Mouse (Mus musculus): ENCODE results near the gene Itga10. TPM values are rescaled to one million over a fixed set of nuclear protein-coding genes. Genes with fewer than 3 reads are reported as not detected.

Itga10 gene
- polyA plus RNA-seq (2014; fragmentation: Nextera tagmentation; extraction: Ambion mirVana), result 0.92 and 0.96 TPM in 2 replicates

- Histone ChIP-seq H3K27me3 (ENCODE audit: control insufficient read depth, insufficient read depth, low read length) (no peaks in the 10 kb centered on the region), H3K4me3 (ENCODE audit: low read depth, low read length) (no peak within 1 kb of the TSS), H3K9me3 (ENCODE audit: control insufficient read depth, low read length) (no peaks in the 10 kb centered on the region), H3K9ac (ENCODE audit: low read length) (no peak within 1 kb of the TSS), H3K36me3 (ENCODE audit: control insufficient read depth, insufficient read depth, low read length) (no peaks in the 10 kb centered on the region), H3K27ac (replicated peaks; ENCODE audit: low read depth, low read length) (no peak within 1 kb of the TSS), H3K4me2 (ENCODE audit: low read depth, severe bottlenecking) (no peak within 1 kb of the TSS), H3K4me1 (ENCODE audit: control insufficient read depth, insufficient read depth, low read length) (no peaks in the 10 kb centered on the region)
- WGBS, result 74% methylated on average over 7 of the region's 7 CpGs
- DNase-seq (ENCODE audit: low spot score) (peak; percentile 56), ATAC-seq (ENCODE audit: insufficient number of reproducible peaks, low FRiP score, low TSS enrichment, low read depth) (no peak)
These were observed at the start of gene Itga10 for GRCm38 (mm10) chr3:96645018-96645649. Gene Itga10 (plus strand): TSS chr3:96645584.

GRCm38 (mm10) chr3:96595661-96596060 is 49.7 kb upstream of the Itga10 start:
- peak overlapping the region; percentile 49; the same call in 1 of the 2 replicates for H3K4me3 ChIP-seq (ENCODE audit: low read depth, low read length)
- no peaks in the 10 kb centered on the region for H3K9me3 ChIP-seq (ENCODE audit: control insufficient read depth, low read length)
- H3K27me3 ChIP-seq (ENCODE audit: control insufficient read depth, insufficient read depth, low read length), result peaks cover 10% of the 10 kb centered on the region
- H3K4me1 ChIP-seq (ENCODE audit: control insufficient read depth, insufficient read depth, low read length), result peaks cover 18% of the 10 kb centered on the region; the same call in 1 of the 2 replicates
- peak overlapping the region; percentile 99 for H3K4me2 ChIP-seq (ENCODE audit: low read depth, severe bottlenecking)
- no peak overlapping the region for H3K9ac ChIP-seq (ENCODE audit: low read length)
- H3K27ac ChIP-seq (replicated peaks; ENCODE audit: low read depth, low read length), result no peak overlapping the region
- ATAC-seq (ENCODE audit: insufficient number of reproducible peaks, low FRiP score, low TSS enrichment, low read depth) (no peak), DNase-seq (ENCODE audit: low spot score) (no peak)
- WGBS, result 28% methylated on average over 6 of the region's 6 CpGs
- no peaks in the 10 kb centered on the region for H3K36me3 ChIP-seq (ENCODE audit: control insufficient read depth, insufficient read depth, low read length)

- Histone ChIP-seq H3K4me2 (ENCODE audit: low read depth, severe bottlenecking) (peak within 1 kb of the TSS; percentile 99), H3K9me3 (ENCODE audit: control insufficient read depth, low read length) (no peaks in the 10 kb centered on the region), H3K4me3 (ENCODE audit: low read depth, low read length) (peak within 1 kb of the TSS; percentile 49), H3K27me3 (ENCODE audit: control insufficient read depth, insufficient read depth, low read length) (peaks cover 10% of the 10 kb centered on the region), H3K27ac (replicated peaks; ENCODE audit: low read depth, low read length) (no peak within 1 kb of the TSS), H3K36me3 (ENCODE audit: control insufficient read depth, insufficient read depth, low read length) (no peaks in the 10 kb centered on the region), H3K9ac (ENCODE audit: low read length) (peak within 1 kb of the TSS; percentile 61), H3K4me1 (ENCODE audit: control insufficient read depth, insufficient read depth, low read length) (peaks cover 18% of the 10 kb centered on the region; the same call in 1 of the 2 replicates)
- under 1% methylated on average over 20 of the region's 23 CpGs for WGBS
- ATAC-seq (ENCODE audit: insufficient number of reproducible peaks, low FRiP score, low TSS enrichment, low read depth), result no peak
- DNase-seq (ENCODE audit: low spot score), result peak; percentile 48
These were observed 49.1 kb upstream of the Itga10 start, which contains the start of gene Ankrd34a for GRCm38 (mm10) chr3:96596228-96596707. Gene Ankrd34a (plus strand): TSS chr3:96596636.

GRCm38 (mm10) chr3:96596855-96597254 is 48.5 kb upstream of the Itga10 start:
- Histone ChIP-seq H3K36me3 (ENCODE audit: control insufficient read depth, insufficient read depth, low read length) (no peaks in the 10 kb centered on the region), H3K4me1 (ENCODE audit: control insufficient read depth, insufficient read depth, low read length) (peaks cover 18% of the 10 kb centered on the region; the same call in 1 of the 2 replicates), H3K4me2 (ENCODE audit: low read depth, severe bottlenecking) (peak overlapping the region; percentile 99), H3K27ac (replicated peaks; ENCODE audit: low read depth, low read length) (no peak overlapping the region), H3K27me3 (ENCODE audit: control insufficient read depth, insufficient read depth, low read length) (peaks cover 10% of the 10 kb centered on the region), H3K9me3 (ENCODE audit: control insufficient read depth, low read length) (no peaks in the 10 kb centered on the region), H3K9ac (ENCODE audit: low read length) (peak overlapping the region; percentile 61), H3K4me3 (ENCODE audit: low read depth, low read length) (peak overlapping the region; percentile 49)
- DNase-seq (ENCODE audit: low spot score) (no peak), ATAC-seq (ENCODE audit: insufficient number of reproducible peaks, low FRiP score, low TSS enrichment, low read depth) (no peak)
- WGBS, result 2% methylated on average over 11 of the region's 12 CpGs

- Histone ChIP-seq H3K4me3 (ENCODE audit: low read depth, low read length) (peak overlapping the region; percentile 49), H3K27me3 (ENCODE audit: control insufficient read depth, insufficient read depth, low read length) (peaks cover 10% of the 10 kb centered on the region), H3K27ac (replicated peaks; ENCODE audit: low read depth, low read length) (no peak overlapping the region), H3K4me1 (ENCODE audit: control insufficient read depth, insufficient read depth, low read length) (peaks cover 21% of the 10 kb centered on the region; the same call in 1 of the 2 replicates), H3K9me3 (ENCODE audit: control insufficient read depth, low read length) (no peaks in the 10 kb centered on the region), H3K36me3 (ENCODE audit: control insufficient read depth, insufficient read depth, low read length) (no peaks in the 10 kb centered on the region), H3K9ac (ENCODE audit: low read length) (peak overlapping the region; percentile 61), H3K4me2 (ENCODE audit: low read depth, severe bottlenecking) (peak overlapping the region; percentile 99)
- DNase-seq (ENCODE audit: low spot score) (peak; percentile 65), ATAC-seq (ENCODE audit: insufficient number of reproducible peaks, low FRiP score, low TSS enrichment, low read depth) (no peak)
- under 1% methylated on average over 40 of the region's 40 CpGs for WGBS
These were observed 47.9 kb upstream of the Itga10 start for GRCm38 (mm10) chr3:96597435-96597891.

GRCm38 (mm10) chr3:96598156-96599068 is 47.0 kb upstream of the Itga10 start:
- WGBS, result 1% methylated on average over 54 of the region's 54 CpGs
- no peaks in the 10 kb centered on the region for H3K36me3 ChIP-seq (ENCODE audit: control insufficient read depth, insufficient read depth, low read length)
- no peaks in the 10 kb centered on the region for H3K9me3 ChIP-seq (ENCODE audit: control insufficient read depth, low read length)
- H3K27ac ChIP-seq (replicated peaks; ENCODE audit: low read depth, low read length), result peak overlapping the region; percentile 62; the same call in 1 of the 2 replicates
- H3K4me3 ChIP-seq (ENCODE audit: low read depth, low read length), result peak overlapping the region; percentile 49
- peaks cover 26% of the 10 kb centered on the region; the same call in 1 of the 2 replicates for H3K4me1 ChIP-seq (ENCODE audit: control insufficient read depth, insufficient read depth, low read length)
- ATAC-seq (ENCODE audit: insufficient number of reproducible peaks, low FRiP score, low TSS enrichment, low read depth) (no peak), DNase-seq (ENCODE audit: low spot score) (peak; percentile 84)
- H3K9ac ChIP-seq (ENCODE audit: low read length), result peak overlapping the region; percentile 61
- H3K27me3 ChIP-seq (ENCODE audit: control insufficient read depth, insufficient read depth, low read length), result peaks cover 10% of the 10 kb centered on the region
- peak overlapping the region; percentile 99 for H3K4me2 ChIP-seq (ENCODE audit: low read depth, severe bottlenecking)

GRCm38 (mm10) chr3:96599069-96599393 is 46.4 kb upstream of the Itga10 start:
- no peak for DNase-seq (ENCODE audit: low spot score)

GRCm38 (mm10) chr3:96599411-96599810 is 46.0 kb upstream of the Itga10 start:
- Histone ChIP-seq H3K4me3 (ENCODE audit: low read depth, low read length) (no peak overlapping the region), H3K27me3 (ENCODE audit: control insufficient read depth, insufficient read depth, low read length) (peaks cover 10% of the 10 kb centered on the region)
- ATAC-seq (ENCODE audit: insufficient number of reproducible peaks, low FRiP score, low TSS enrichment, low read depth), result no peak

More at GRCm38 (mm10) chr3:96599069-96599393, 46.4 kb upstream of the Itga10 start:
- H3K4me3 ChIP-seq (ENCODE audit: low read depth, low read length), result peak overlapping the region; percentile 49
- 47% methylated on average over 8 of the region's 8 CpGs for WGBS
- no peak overlapping the region for H3K27ac ChIP-seq (replicated peaks; ENCODE audit: low read depth, low read length)
- peak overlapping the region; percentile 61; the same call in 1 of the 2 replicates for H3K9ac ChIP-seq (ENCODE audit: low read length)
- no peaks in the 10 kb centered on the region for H3K36me3 ChIP-seq (ENCODE audit: control insufficient read depth, insufficient read depth, low read length)
- no peak for ATAC-seq (ENCODE audit: insufficient number of reproducible peaks, low FRiP score, low TSS enrichment, low read depth)
- no peaks in the 10 kb centered on the region for H3K9me3 ChIP-seq (ENCODE audit: control insufficient read depth, low read length)
- H3K27me3 ChIP-seq (ENCODE audit: control insufficient read depth, insufficient read depth, low read length), result peaks cover 10% of the 10 kb centered on the region
- peaks cover 26% of the 10 kb centered on the region; the same call in 1 of the 2 replicates for H3K4me1 ChIP-seq (ENCODE audit: control insufficient read depth, insufficient read depth, low read length)
- H3K4me2 ChIP-seq (ENCODE audit: low read depth, severe bottlenecking), result peak overlapping the region; percentile 99

More at GRCm38 (mm10) chr3:96599411-96599810, 46.0 kb upstream of the Itga10 start:
- no peaks in the 10 kb centered on the region for H3K36me3 ChIP-seq (ENCODE audit: control insufficient read depth, insufficient read depth, low read length)
- no peak overlapping the region for H3K4me2 ChIP-seq (ENCODE audit: low read depth, severe bottlenecking)
- H3K9me3 ChIP-seq (ENCODE audit: control insufficient read depth, low read length), result no peaks in the 10 kb centered on the region
- no peak overlapping the region for H3K27ac ChIP-seq (replicated peaks; ENCODE audit: low read depth, low read length)
- no peak for DNase-seq (ENCODE audit: low spot score)
- 57% methylated on average over 3 of the region's 3 CpGs for WGBS
- no peak overlapping the region for H3K9ac ChIP-seq (ENCODE audit: low read length)
- peaks cover 26% of the 10 kb centered on the region; the same call in 1 of the 2 replicates for H3K4me1 ChIP-seq (ENCODE audit: control insufficient read depth, insufficient read depth, low read length)

Data from limb, embryonic 11.5 days (tissue).